Mouse (Mus musculus) cortical plate, adult 2 months (tissue): ENCODE measurements around the gene Zfp296.

Source experiments
- CTCF ChIP-seq: fragments of 200-500 bp; IDR thresholded peaks from 2 replicates; pipeline ENCODE4 v1.5.1; 2011; ENCODE audit warnings: mild to moderate bottlenecking, control low read depth, low read length; ENCODE audit not compliant: insufficient read depth; ENCODE audit errors: extremely low read depth
- POLR2A ChIP-seq: fragments of 200-500 bp; IDR thresholded peaks from 2 replicates; pipeline ENCODE4 v1.6.1; 2011; ENCODE audit warnings: mild to moderate bottlenecking, low read length, control low read depth; ENCODE audit not compliant: insufficient read depth; ENCODE audit errors: extremely low read depth

DNA sequence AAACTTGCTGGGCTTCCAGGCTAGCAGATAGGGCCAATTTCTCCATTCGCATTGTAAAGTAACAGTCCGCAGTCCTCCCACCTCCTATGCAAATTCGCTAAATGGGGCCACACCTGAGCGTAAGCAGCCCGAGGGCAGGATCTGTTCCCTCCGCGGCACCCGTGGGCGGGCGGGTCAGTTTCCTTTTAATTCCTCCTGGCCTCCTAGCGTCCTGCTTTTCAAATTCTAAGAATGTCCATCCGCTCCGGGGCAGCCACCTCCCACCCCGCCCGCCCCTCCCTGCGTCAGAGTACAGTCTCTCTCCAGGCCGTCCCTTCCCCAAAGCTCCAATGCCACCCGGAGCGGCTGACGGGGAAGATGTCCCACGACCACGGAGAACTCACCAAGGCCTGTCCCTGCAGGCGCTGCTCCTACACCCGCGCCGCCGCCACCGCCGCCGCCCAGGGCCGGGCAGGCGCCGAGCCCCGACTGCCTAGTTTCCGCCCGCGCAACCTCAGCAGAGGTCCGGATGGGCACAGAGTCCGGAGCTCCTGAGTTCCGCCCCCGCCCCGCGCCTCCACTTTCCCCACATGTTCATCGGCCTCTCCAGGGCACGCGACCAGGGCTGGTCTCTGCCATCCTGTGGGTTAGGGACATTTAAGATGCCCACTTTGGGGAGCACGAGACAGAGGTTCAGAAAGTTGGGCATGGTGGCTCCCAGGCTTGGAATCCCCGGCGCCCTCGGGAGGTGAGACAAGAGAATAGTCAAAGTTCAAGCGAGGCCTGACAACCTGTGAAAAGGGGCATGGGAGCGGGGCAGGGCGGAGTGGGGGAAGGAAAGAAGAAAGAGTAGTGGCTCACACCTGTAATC, 3.9 kb upstream of the Zfp296 start:
- 0 out of 2 replicates have a peak, but pooled peaks have one; percentile 3 for TF ChIP-seq CTCF
- TF ChIP-seq POLR2A: 0 out of 2 replicates have a peak, but pooled peaks have one; percentile 2
